Mouse (Mus musculus) right cerebral cortex, adult 18-20 months (tissue): Measurements from ENCODE around the gene Ripk1.
"Not testable (repeated sequence)": the region's sequence is repeated elsewhere in the genome, so short reads cannot be mapped to it uniquely, and the experiment has no call there.

ENCODE experiments used
- DNase-seq: peaks from one replicate; pipeline ENCODE4 v3.0.0; 2022; ENCODE audit warnings: mixed read lengths

Ripk1 gene

GRCm38 (mm10) chr13:34038901-34039341 lies 36.8 kb downstream of the Ripk1 start:
- no peak for DNase-seq

- no peak for DNase-seq
Measured at GRCm38 (mm10) chr13:34040091-34040490, 37.9 kb downstream of the Ripk1 start.

GRCm38 (mm10) chr13:34043716-34044393 lies 41.7 kb downstream of the Ripk1 start:
- no peak for DNase-seq

GRCm38 (mm10) chr13:34045511-34046249 lies 43.5 kb downstream of the Ripk1 start:
- no peak for DNase-seq

GRCm38 (mm10) chr13:34046421-34047012 lies 44.4 kb downstream of the Ripk1 start:
- DNase-seq, result peak; percentile 83

GRCm38 (mm10) chr13:34047526-34047925 lies 45.4 kb downstream of the Ripk1 start:
- no peak for DNase-seq

- peak; percentile 87 for DNase-seq
Measured at GRCm38 (mm10) chr13:34050479-34050878, 48.3 kb downstream of the Ripk1 start.

- no peak for DNase-seq
Measured at GRCm38 (mm10) chr13:34051692-34052091, 49.5 kb downstream of the Ripk1 start.

GRCm38 (mm10) chr13:34053673-34054282 lies 51.6 kb downstream of the Ripk1 start:
- DNase-seq, result no peak

- no peak for DNase-seq
Measured at GRCm38 (mm10) chr13:34054391-34054790, 52.2 kb downstream of the Ripk1 start.

- no peak for DNase-seq
Measured at GRCm38 (mm10) chr13:34054983-34055382, 52.8 kb downstream of the Ripk1 start.

GRCm38 (mm10) chr13:34057252-34057651 lies 55.1 kb downstream of the Ripk1 start:
- DNase-seq, result no peak

GRCm38 (mm10) chr13:34060061-34060460 lies 57.9 kb downstream of the Ripk1 start:
- no peak for DNase-seq

GRCm38 (mm10) chr13:34062466-34062865 lies 60.3 kb downstream of the Ripk1 start:
- no peak for DNase-seq

- DNase-seq, result peak; percentile 82
Measured at GRCm38 (mm10) chr13:34066351-34066750, 64.2 kb downstream of the Ripk1 start.

- no peak for DNase-seq
Measured at GRCm38 (mm10) chr13:34070296-34070695, 68.1 kb downstream of the Ripk1 start.

GRCm38 (mm10) chr13:34071836-34072235 lies 69.7 kb downstream of the Ripk1 start:
- no peak for DNase-seq

GRCm38 (mm10) chr13:34072847-34073246 lies 70.7 kb downstream of the Ripk1 start:
- no peak for DNase-seq

- DNase-seq, result not testable (repeated sequence)
Measured at GRCm38 (mm10) chr13:34074441-34074840, 72.3 kb downstream of the Ripk1 start.

GRCm38 (mm10) chr13:34075893-34076292 lies 73.7 kb downstream of the Ripk1 start:
- not testable (repeated sequence) for DNase-seq

- peak; percentile 61 for DNase-seq
Measured at GRCm38 (mm10) chr13:34076561-34077491, 74.7 kb downstream of the Ripk1 start.
